Mouse (Mus musculus): ENCODE measurements around the gene Actn3. TPM values are rescaled to one million over a fixed set of nuclear protein-coding genes. Genes with fewer than 3 reads are reported as not detected.
A peak's percentile ranks its signal among the peaks of the same experiment; 100 is the strongest.

The Actn3 gene
- polyA plus RNA-seq, 1 experiment from 2014 or later, result 2.1 TPM

- Histone ChIP-seq H3K36me3 (ENCODE audit: control insufficient read depth, insufficient read depth, low read length) (no peaks in the 10 kb centered on the region), H3K9ac (replicated peaks; ENCODE audit: low read length) (peak overlapping the region; percentile 68), H3K27me3 (ENCODE audit: control insufficient read depth, insufficient read depth, low read length) (no peaks in the 10 kb centered on the region), H3K27ac (replicated peaks; ENCODE audit: low read depth, low read length) (peak overlapping the region; percentile 79), H3K4me2 (ENCODE audit: low read length) (peak overlapping the region; percentile 94), H3K4me1 (ENCODE audit: control insufficient read depth, insufficient read depth, low read length) (peaks cover 18% of the 10 kb centered on the region), H3K9me3 (ENCODE audit: control insufficient read depth, low read length) (no peaks in the 10 kb centered on the region), H3K4me3 (replicated peaks; ENCODE audit: low read depth, low read length) (peak overlapping the region; percentile 87)
- DNase-seq, result no peak
- ATAC-seq (ENCODE audit: low FRiP score, low TSS enrichment), result peak; percentile 58; the same call in 1 of the 2 replicates
- 7% methylated on average over 12 of the region's 12 CpGs for WGBS
Measured at GRCm38 (mm10) chr19:4811909-4812242, 65.8 kb downstream of the Actn3 start.

Other genes starting within 250 kb of the Actn3 start
- gene Gm960, start 179.2 kb downstream of the Actn3 start, polyA plus RNA-seq (2014; fragmentation: Nextera tagmentation; extraction: Ambion mirVana), result 6.2 and 7.6 TPM in 2 replicates
- 37.6 and 43.0 TPM in 2 replicates for gene Sptbn2, start 166.7 kb downstream of the Actn3 start, polyA plus RNA-seq (2014; fragmentation: Nextera tagmentation; extraction: Ambion mirVana)
- 176 and 190 TPM in 2 replicates for gene Rbm4b, start 121.4 kb downstream of the Actn3 start, polyA plus RNA-seq (2014; fragmentation: Nextera tagmentation; extraction: Ambion mirVana)
- 101 and 113 TPM in 2 replicates for gene Rbm4, start 84.0 kb downstream of the Actn3 start, polyA plus RNA-seq (2014; fragmentation: Nextera tagmentation; extraction: Ambion mirVana)
- 12.7 and 14.4 TPM in 2 replicates for gene Gm21992, start 66.3 kb downstream of the Actn3 start, polyA plus RNA-seq (2014; fragmentation: Nextera tagmentation; extraction: Ambion mirVana)
- 62.0 and 68.9 TPM in 2 replicates for gene Rbm14, start 66.3 kb downstream of the Actn3 start, polyA plus RNA-seq (2014; fragmentation: Nextera tagmentation; extraction: Ambion mirVana)
- gene Ccs, start 38.6 kb downstream of the Actn3 start, polyA plus RNA-seq (2014; fragmentation: Nextera tagmentation; extraction: Ambion mirVana), result 36.5 and 41.4 TPM in 2 replicates
- gene Ccdc87, start 38.5 kb downstream of the Actn3 start, polyA plus RNA-seq (2014; fragmentation: Nextera tagmentation; extraction: Ambion mirVana), result 0.49 and 0.63 TPM in 2 replicates
- 57.3 and 63.7 TPM in 2 replicates for gene Ctsf, start 22.8 kb downstream of the Actn3 start, polyA plus RNA-seq (2014; fragmentation: Nextera tagmentation; extraction: Ambion mirVana)
- 18.2 and 19.4 TPM in 2 replicates for gene Zdhhc24, start 759 bp upstream of the Actn3 start, polyA plus RNA-seq (2014; fragmentation: Nextera tagmentation; extraction: Ambion mirVana)
- gene Bbs1, start 28.7 kb upstream of the Actn3 start, polyA plus RNA-seq (2014; fragmentation: Nextera tagmentation; extraction: Ambion mirVana), result 8.9 and 17.9 TPM in 2 replicates
- 102 and 103 TPM in 2 replicates for gene Dpp3, start 50.4 kb upstream of the Actn3 start, polyA plus RNA-seq (2014; fragmentation: Nextera tagmentation; extraction: Ambion mirVana)
- 10.7 and 12.2 TPM in 2 replicates for gene Peli3, start 65.2 kb upstream of the Actn3 start, polyA plus RNA-seq (2014; fragmentation: Nextera tagmentation; extraction: Ambion mirVana)
- 117 and 122 TPM in 2 replicates for gene Mrpl11, start 84.2 kb upstream of the Actn3 start, polyA plus RNA-seq (2014; fragmentation: Nextera tagmentation; extraction: Ambion mirVana)
- 0.24 and 0.58 TPM in 2 replicates for gene Npas4, start 112.4 kb upstream of the Actn3 start, polyA plus RNA-seq (2014; fragmentation: Nextera tagmentation; extraction: Ambion mirVana)
- 6.2 and 8.7 TPM in 2 replicates for gene Slc29a2, start 146.0 kb upstream of the Actn3 start, polyA plus RNA-seq (2014; fragmentation: Nextera tagmentation; extraction: Ambion mirVana)
- 69.7 and 77.4 TPM in 2 replicates for gene B4gat1, start 160.9 kb upstream of the Actn3 start, polyA plus RNA-seq (2014; fragmentation: Nextera tagmentation; extraction: Ambion mirVana)
- 1.5 and 1.6 TPM in 2 replicates for gene AC124502.3, start 161.0 kb upstream of the Actn3 start, polyA plus RNA-seq (2014; fragmentation: Nextera tagmentation; extraction: Ambion mirVana)
- 32.0 and 39.0 TPM in 2 replicates for gene Brms1, start 163.4 kb upstream of the Actn3 start, polyA plus RNA-seq (2014; fragmentation: Nextera tagmentation; extraction: Ambion mirVana)
- gene Rin1, start 172.6 kb upstream of the Actn3 start, polyA plus RNA-seq (2014; fragmentation: Nextera tagmentation; extraction: Ambion mirVana), result 0.58 and 1.6 TPM in 2 replicates
- gene Cd248, start 190.2 kb upstream of the Actn3 start, polyA plus RNA-seq (2014; fragmentation: Nextera tagmentation; extraction: Ambion mirVana), result 6.2 and 20.4 TPM in 2 replicates
- gene Tmem151a, start 207.6 kb upstream of the Actn3 start, polyA plus RNA-seq (2014; fragmentation: Nextera tagmentation; extraction: Ambion mirVana), result 8.3 and 15.7 TPM in 2 replicates
- gene Yif1a, start 210.6 kb upstream of the Actn3 start, polyA plus RNA-seq (2014; fragmentation: Nextera tagmentation; extraction: Ambion mirVana), result 62.2 and 62.7 TPM in 2 replicates
- gene Cnih2, start 220.6 kb upstream of the Actn3 start, polyA plus RNA-seq (2014; fragmentation: Nextera tagmentation; extraction: Ambion mirVana), result 518 and 616 TPM in 2 replicates
- 227 and 228 TPM in 2 replicates for gene Rab1b, start 229.2 kb upstream of the Actn3 start, polyA plus RNA-seq (2014; fragmentation: Nextera tagmentation; extraction: Ambion mirVana)
- gene Klc2, start 240.7 kb upstream of the Actn3 start, polyA plus RNA-seq (2014; fragmentation: Nextera tagmentation; extraction: Ambion mirVana), result 52.5 and 59.0 TPM in 2 replicates

Measured in midbrain, embryonic 14.5 days (tissue).